Mouse (Mus musculus) hindlimb bud, embryonic 11.5 days (tissue): ENCODE data around the gene Snhg11.
"Not testable (repeated sequence)": the region's sequence is repeated elsewhere in the genome, so short reads cannot be mapped to it uniquely, and the experiment has no call there.

Experiments
- DNase-seq: peaks from one replicate; pipeline ENCODE4 v3.0.0-alpha.2; 2012; ENCODE audit warnings: low read depth, low spot score; ENCODE audit errors: extremely low spot score

The Snhg11 gene

DNA sequence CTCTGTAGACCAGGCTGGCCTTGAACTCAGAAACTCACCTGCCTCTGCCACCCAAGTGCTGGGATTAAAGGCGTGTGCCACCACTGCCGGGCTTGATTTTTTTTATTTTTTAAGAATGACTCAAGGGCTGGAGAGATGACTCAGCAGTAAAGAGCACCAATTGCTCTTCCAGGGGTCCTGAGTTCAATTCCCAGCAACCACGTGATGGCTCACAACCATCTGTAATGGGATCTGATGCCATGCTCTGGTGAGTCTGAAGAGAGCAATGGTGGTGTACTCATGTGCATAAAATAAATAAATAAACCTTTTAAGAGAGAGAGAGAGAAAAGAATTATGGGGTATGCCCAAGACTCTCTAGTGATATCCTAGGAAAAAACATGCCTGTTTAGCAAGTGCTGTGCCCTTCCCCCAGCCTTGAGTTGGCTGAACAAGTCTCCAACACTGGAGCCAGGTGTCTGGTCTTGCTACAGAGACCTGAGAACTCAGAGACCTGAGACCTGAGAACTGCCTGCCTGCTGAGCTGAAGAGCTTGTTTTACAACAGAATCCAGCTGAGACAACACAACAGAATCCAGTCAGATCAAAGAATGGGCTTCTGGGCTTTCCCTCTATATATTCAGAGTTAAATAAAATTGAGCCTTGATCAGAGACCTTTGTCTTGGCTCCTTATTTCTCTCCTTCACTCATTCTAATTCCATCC lies 5.8 kb upstream of the Snhg11 start:
- no peak for DNase-seq

- no peak for DNase-seq
Observed at GRCm38 (mm10) chr2:158370173-158370550, 5.3 kb upstream of the Snhg11 start.

DNA sequence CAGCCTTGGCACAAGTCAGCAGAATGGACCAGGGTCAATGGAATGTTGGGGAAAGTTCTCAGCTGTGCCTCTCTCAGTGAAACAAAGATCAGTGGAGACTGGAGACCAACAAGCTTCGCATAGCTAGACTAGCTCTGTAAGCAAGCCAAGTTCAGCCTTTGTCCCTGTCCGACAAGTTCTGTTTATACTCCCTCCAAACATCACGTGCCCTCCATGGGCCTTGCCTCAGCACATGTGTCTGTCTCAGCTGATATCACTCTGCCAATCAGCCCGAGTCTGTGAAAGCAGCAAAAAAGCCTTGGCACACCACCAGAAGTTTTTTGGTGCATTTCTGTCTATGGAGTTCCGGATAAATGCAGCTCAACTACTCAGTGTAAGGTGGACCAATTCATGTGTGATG lies 2.4 kb upstream of the Snhg11 start:
- DNase-seq, result no peak

DNA sequence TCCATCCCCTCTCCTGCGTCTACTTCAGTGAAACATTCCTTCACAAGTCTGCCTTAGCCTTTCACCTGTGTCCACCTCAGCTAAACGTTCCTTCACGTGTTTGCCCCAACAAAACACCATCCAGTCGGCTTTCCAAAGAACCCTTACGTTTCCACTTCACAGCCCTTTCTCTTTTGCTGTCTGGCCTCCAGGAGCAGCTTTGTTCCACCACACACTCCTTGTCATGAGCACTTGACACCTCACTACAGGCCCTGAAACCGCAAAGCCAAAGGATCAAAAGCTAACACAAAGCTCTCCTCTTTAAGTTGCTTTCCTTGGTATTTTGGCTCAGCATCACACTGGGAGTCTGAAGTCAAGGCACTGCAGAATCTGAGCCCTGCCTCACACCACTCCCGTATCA lies 1.9 kb upstream of the Snhg11 start:
- no peak for DNase-seq

GRCm38 (mm10) chr2:158376123-158376687 lies 767 bp downstream of the Snhg11 start:
- no peak for DNase-seq

DNA sequence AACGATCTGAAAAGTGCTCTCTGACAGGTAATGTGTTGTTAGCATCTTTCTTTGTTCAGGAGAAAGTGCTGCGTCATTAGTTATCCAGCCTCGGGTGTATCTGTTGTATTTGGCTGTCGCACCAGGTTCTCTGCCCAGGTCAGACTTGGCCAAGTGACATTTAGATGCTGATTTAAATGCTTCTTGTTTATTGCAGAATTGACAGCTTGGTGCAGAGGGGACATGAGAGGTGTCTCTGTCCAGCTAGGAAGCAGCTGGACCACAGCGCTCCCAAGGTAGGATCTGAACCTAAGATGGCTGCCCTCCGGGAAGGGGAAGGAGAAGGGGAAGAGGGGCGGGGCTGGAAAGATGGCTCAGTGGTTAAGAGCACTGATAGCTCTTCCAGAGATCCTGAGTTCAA lies 1.4 kb downstream of the Snhg11 start:
- DNase-seq, result no peak

DNA sequence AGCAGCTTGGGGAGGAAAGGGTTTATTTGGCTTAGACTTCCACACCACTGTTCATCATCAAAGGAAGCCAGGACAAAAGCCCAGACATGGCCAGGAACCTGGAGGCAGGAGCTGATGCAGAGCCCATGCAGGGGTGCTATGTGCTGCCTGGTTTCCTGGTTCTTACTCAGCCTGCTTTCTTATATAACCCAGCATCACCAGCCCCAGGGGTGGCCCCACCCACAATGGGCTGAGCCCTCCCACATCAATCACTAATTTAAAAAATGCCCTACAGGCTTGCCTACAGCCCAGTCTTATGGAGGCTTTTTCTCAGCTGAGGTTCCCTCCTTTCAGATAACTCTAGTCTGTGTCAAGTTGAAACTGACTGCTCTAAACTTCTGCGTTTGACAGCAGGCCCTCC lies 2.4 kb downstream of the Snhg11 start:
- no peak for DNase-seq

GRCm38 (mm10) chr2:158379354-158380078 lies 4.1 kb downstream of the Snhg11 start:
- peak; percentile 70 for DNase-seq

- no peak for DNase-seq
Observed at GRCm38 (mm10) chr2:158386072-158386471, 10.6 kb downstream of the Snhg11 start.

- DNase-seq, result no peak
Observed at GRCm38 (mm10) chr2:158389421-158389820, 14.0 kb downstream of the Snhg11 start.

GRCm38 (mm10) chr2:158396369-158396768 lies 20.9 kb downstream of the Snhg11 start:
- no peak for DNase-seq

DNA sequence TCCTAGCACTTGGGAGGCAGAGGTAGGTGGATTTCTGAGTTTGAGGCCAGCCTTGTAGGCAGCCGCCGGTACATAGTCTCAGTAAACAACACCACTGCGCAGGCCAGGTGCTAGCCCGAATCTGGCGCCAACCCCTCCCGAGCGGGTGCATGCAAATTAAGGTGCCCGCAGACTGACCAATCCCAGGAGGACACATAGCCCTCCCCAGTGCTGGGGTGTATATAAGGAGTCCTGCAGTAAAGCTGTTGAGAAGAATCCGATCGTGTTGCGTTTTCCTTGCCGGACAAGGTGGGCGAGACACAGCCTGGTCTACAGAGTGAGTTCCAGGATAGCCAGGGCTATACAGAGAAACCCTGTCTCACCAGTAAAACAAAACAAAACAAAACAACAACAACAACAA lies 21.7 kb downstream of the Snhg11 start:
- not testable (repeated sequence) for DNase-seq

GRCm38 (mm10) chr2:158402915-158403314 lies 27.5 kb downstream of the Snhg11 start:
- no peak for DNase-seq

DNA sequence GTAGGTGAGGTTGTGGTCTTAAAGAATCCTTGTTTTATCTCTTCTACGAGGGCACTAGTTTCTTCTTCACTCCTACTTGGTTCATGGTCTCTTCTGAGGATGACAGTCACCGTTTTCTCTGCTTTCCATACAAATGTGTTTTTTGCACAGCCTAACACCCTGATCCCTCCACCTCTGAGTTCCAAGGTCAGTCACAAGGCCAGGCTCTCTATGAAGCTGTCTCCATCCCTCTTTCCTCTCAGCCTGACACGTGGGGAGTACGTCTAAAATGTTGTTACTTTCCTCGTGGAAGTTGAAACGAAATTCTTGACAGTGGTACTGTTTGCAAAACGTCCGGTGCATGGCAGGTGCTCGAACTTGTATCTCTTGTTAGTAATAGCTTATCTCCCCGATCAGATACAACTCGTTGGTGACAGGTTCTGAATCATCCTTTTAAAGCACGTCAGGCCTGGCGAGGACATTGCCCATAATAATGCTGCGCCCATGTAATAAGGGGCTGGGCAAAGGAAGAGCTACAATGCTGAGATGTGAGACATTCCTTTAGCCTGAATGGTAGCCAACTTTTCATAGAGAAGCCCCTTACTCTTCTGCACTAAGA lies 33.7 kb downstream of the Snhg11 start:
- no peak for DNase-seq

DNA sequence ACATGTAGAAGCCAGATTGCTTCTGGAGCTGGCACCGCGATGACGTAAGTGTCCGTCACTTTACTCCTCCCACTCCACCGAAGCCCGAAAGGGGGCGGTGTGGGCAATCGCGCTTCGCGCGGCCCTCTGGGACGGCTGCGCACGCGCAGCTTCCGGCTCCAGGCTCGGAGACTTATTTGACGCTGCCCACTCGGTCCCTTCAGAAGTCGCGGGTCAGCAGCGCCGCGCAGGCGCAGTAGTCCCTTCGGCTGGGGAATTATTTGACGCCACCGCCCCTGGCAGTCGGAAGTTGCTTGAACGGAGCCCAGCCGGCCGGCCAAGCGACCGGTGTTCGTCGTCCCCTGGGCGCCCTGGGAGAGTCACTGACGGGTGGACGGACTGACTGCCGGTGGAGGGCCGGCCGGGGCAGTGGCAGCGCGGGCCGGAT lies 34.2 kb downstream of the Snhg11 start, which contains the start of gene Ralgapb:
Gene Ralgapb (plus strand): TSS at position 254 of the 427 bp plus-strand sequence.
- DNase-seq, result peak; percentile 99

- DNase-seq, result no peak
Observed at GRCm38 (mm10) chr2:158410022-158411014, 34.9 kb downstream of the Snhg11 start.

DNA sequence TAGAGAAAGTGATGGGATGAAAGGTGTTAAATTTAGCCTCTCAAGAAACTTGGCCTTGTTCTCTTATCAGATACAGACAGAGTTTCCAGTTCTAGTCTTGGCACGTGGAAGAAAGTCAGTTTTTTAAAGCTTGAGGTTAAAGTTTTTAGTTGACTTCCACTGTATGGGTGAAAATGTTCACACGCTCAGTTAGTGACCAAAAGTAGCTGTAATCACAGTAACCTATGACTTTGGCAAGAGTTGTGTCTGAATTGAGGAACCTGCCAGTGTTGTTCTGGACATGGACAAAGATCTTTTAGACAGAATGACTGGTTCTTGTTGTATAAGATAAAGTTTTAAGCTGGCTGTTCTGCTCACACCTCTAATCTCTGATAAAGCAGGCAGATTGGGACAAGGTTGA lies 37.8 kb downstream of the Snhg11 start:
- no peak for DNase-seq

DNA sequence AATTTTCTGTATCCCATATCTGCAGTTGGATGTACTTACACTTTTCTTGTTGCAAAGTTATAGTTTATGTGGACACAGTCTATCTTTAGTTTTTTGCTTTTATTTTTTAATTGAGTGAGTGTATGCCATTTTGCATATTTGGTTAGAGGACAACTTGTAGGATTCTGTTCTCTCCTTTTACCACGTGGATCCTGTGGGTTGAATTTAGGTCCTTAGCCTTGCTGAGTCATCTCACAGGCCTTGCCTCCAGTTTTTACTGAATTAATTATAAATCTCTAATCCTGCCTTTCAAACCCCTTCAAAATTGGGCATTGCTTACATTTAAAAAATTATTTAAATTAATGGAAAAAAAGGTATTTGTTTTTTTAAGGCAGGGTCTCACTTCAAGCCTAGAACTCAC lies 40.4 kb downstream of the Snhg11 start:
- no peak for DNase-seq

- no peak for DNase-seq
Observed at GRCm38 (mm10) chr2:158418663-158419062, 43.2 kb downstream of the Snhg11 start.
